Mouse (Mus musculus): ENCODE data around the gene Napb.

Gene Napb

GRCm38 (mm10) chr2:148689444-148690140 is 42.7 kb downstream of the Napb start:
- DNase-seq (ENCODE audit: low read depth, low spot score) = no peak

GRCm38 (mm10) chr2:148687971-148688370 is 44.3 kb downstream of the Napb start:
- no peak for DNase-seq (ENCODE audit: low read depth, low spot score)

- no peak for DNase-seq (ENCODE audit: low read depth, low spot score)
Observed at GRCm38 (mm10) chr2:148686862-148687261, 45.4 kb downstream of the Napb start.

- no peak for DNase-seq (ENCODE audit: low read depth, low spot score)
Observed at GRCm38 (mm10) chr2:148685709-148686108, 46.6 kb downstream of the Napb start.

- no peak for DNase-seq (ENCODE audit: low read depth, low spot score)
Observed at GRCm38 (mm10) chr2:148684972-148685371, 47.3 kb downstream of the Napb start.

GRCm38 (mm10) chr2:148683031-148683430 is 49.2 kb downstream of the Napb start:
- no peak for DNase-seq (ENCODE audit: low read depth, low spot score)

- peak; percentile 70 for DNase-seq (ENCODE audit: low read depth, low spot score)
Observed at GRCm38 (mm10) chr2:148681461-148681891, 50.8 kb downstream of the Napb start.

- DNase-seq (ENCODE audit: low read depth, low spot score) = peak; percentile 99
Observed at GRCm38 (mm10) chr2:148680775-148681291, 51.4 kb downstream of the Napb start, which contains the start of gene Gzf1. Gzf1 (plus strand) TSS chr2:148681023.

GRCm38 (mm10) chr2:148679346-148679745 is 52.9 kb downstream of the Napb start:
- DNase-seq (ENCODE audit: low read depth, low spot score) = peak; percentile 83

GRCm38 (mm10) chr2:148677801-148678200 is 54.5 kb downstream of the Napb start:
- DNase-seq (ENCODE audit: low read depth, low spot score) = peak; percentile 91

GRCm38 (mm10) chr2:148672199-148673096 is 59.8 kb downstream of the Napb start, which contains the start of gene Nxt1:
Nxt1 (plus strand) TSS chr2:148672601.
- DNase-seq (ENCODE audit: low read depth, low spot score) = peak; percentile 97

- DNase-seq (ENCODE audit: low read depth, low spot score) = no peak
Observed at GRCm38 (mm10) chr2:148663458-148663857, 68.8 kb downstream of the Napb start.

GRCm38 (mm10) chr2:148654961-148655360 is 77.3 kb downstream of the Napb start:
- peak; percentile 54 for DNase-seq (ENCODE audit: low read depth, low spot score)

GRCm38 (mm10) chr2:148650587-148651357 is 81.5 kb downstream of the Napb start:
- DNase-seq (ENCODE audit: low read depth, low spot score) = no peak

GRCm38 (mm10) chr2:148644421-148645000 is 87.8 kb downstream of the Napb start:
- no peak for DNase-seq (ENCODE audit: low read depth, low spot score)

All from mesoderm, embryonic 11.5 days (tissue).